Mouse (Mus musculus) hematopoietic stem cell, adult 5-6 weeks (primary cell): ENCODE measurements at regions not wholly inside any gene's neighbourhood (a gene's known extent, or its start where the extent isn't known, plus 50 kb on each side); places are given as distances from the start of the nearest gene placed in this dataset.

ENCODE experiments used
- ATAC-seq, 2 experiments: fragments of 125-278 bp in 1 of 2; replicated peaks in 1 of 2; 2 replicates each; pipeline ENCODE4 v1.8.0; 2016 to 2017; ENCODE audit warnings: inconsistent platforms in 2 of 2, mild to moderate bottlenecking in 2 of 2, moderate number of reproducible peaks in 2 of 2, low read depth in 1 of 2, moderate TSS enrichment in 1 of 2; ENCODE audit not compliant: low FRiP score in 2 of 2, poor library complexity in 2 of 2, severe bottlenecking in 2 of 2, insufficient read depth in 1 of 2, low TSS enrichment in 1 of 2

GRCm38 (mm10) chr17:7643640-7644039 is 183.5 kb downstream of the Fndc1 start:
- ATAC-seq, result no peak

- ATAC-seq, result no peak
These were observed 184.6 kb downstream of the Fndc1 start for GRCm38 (mm10) chr17:7642442-7642887.

GRCm38 (mm10) chr17:7634291-7634664 is 192.8 kb downstream of the Fndc1 start:
- no peak for ATAC-seq

- no peak for ATAC-seq
These were observed 193.5 kb downstream of the Fndc1 start for GRCm38 (mm10) chr17:7633382-7634290.

GRCm38 (mm10) chr17:7625746-7626145 is 201.4 kb downstream of the Fndc1 start:
- ATAC-seq, result no peak

- no peak for ATAC-seq
These were observed 203.7 kb downstream of the Fndc1 start for GRCm38 (mm10) chr17:7623392-7623791.

GRCm38 (mm10) chr17:7621262-7621661 is 205.8 kb downstream of the Fndc1 start:
- ATAC-seq, result no peak

GRCm38 (mm10) chr17:7620166-7620565 is 206.9 kb downstream of the Fndc1 start:
- ATAC-seq, result no peak

- no peak for ATAC-seq
These were observed 207.5 kb downstream of the Fndc1 start for GRCm38 (mm10) chr17:7619641-7620040.

GRCm38 (mm10) chr17:7608046-7608445 is 219.1 kb downstream of the Fndc1 start:
- ATAC-seq, result no peak

GRCm38 (mm10) chr17:7607431-7607830 is 219.7 kb downstream of the Fndc1 start:
- 0 out of 4 replicates have a peak, but pooled peaks of 1 of the 2 experiments have one; percentile 32 for ATAC-seq

- no peak for ATAC-seq
These were observed 219.7 kb upstream of the Unc93a2 start for GRCm38 (mm10) chr17:7604813-7605504.

- no peak for ATAC-seq
These were observed 218.8 kb upstream of the Unc93a2 start for GRCm38 (mm10) chr17:7604096-7604495.

GRCm38 (mm10) chr17:7600555-7600954 is 215.3 kb upstream of the Unc93a2 start:
- no peak for ATAC-seq

GRCm38 (mm10) chr17:7597481-7597880 is 212.2 kb upstream of the Unc93a2 start:
- no peak for ATAC-seq

GRCm38 (mm10) chr17:7594801-7595200 is 209.5 kb upstream of the Unc93a2 start:
- no peak for ATAC-seq

- no peak for ATAC-seq
These were observed 207.2 kb upstream of the Unc93a2 start for GRCm38 (mm10) chr17:7592491-7592890.

GRCm38 (mm10) chr17:7582866-7583398 is 197.7 kb upstream of the Unc93a2 start:
- no peak for ATAC-seq
